Mouse (Mus musculus): ENCODE data around the gene Kmt5b.

- TF ChIP-seq POLR2A (IDR thresholded peaks at IDR 0.05; ENCODE audit: borderline replicate concordance, control insufficient read depth, low read depth, low read length) (no peak), CTCF (IDR thresholded peaks at IDR 0.05; ENCODE audit: control insufficient read depth, insufficient read depth, low read length) (no peak)
Observed at GRCm38 (mm10) chr19:3819080-3819479, 51.9 kb downstream of the Kmt5b start.

Data from bone marrow, adult 2 months (tissue).